Mouse (Mus musculus) forebrain, embryonic 15.5 days (tissue): Measurements from ENCODE around the gene Pdilt. TPM values are rescaled to one million over a fixed set of nuclear protein-coding genes. Genes with fewer than 3 reads are reported as not detected.

Experiments used
- ATAC-seq: fragments of 200-750 bp; cut with Nextera tagmentation; replicated peaks from 2 replicates; pipeline ENCODE4 v1.8.0; 2017; ENCODE audit warnings: mild to moderate bottlenecking, moderate TSS enrichment, moderate library complexity
- H3K27ac ChIP-seq: fragments of 300-500 bp; sonication (generic); replicated peaks from 2 replicates; pipeline ENCODE4 v1.5.1; 2015; ENCODE audit warnings: mild to moderate bottlenecking, inconsistent platforms
- H3K27me3 ChIP-seq: fragments of 300-500 bp; sonication (generic); 2 replicates; pipeline ENCODE4 v1.6.1; 2015; ENCODE audit warnings: inconsistent platforms
- H3K36me3 ChIP-seq: fragments of 300-500 bp; sonication (generic); 2 replicates; pipeline ENCODE4 v1.6.1; 2015; ENCODE audit warnings: mild to moderate bottlenecking, inconsistent platforms
- H3K4me1 ChIP-seq: fragments of 300-500 bp; sonication (generic); 2 replicates; pipeline ENCODE4 v1.6.1; 2015; ENCODE audit warnings: inconsistent platforms
- H3K4me2 ChIP-seq: fragments of 300-500 bp; sonication (generic); replicated peaks from 2 replicates; pipeline ENCODE4 v1.6.1; 2015; ENCODE audit warnings: mild to moderate bottlenecking, inconsistent platforms
- H3K4me3 ChIP-seq: fragments of 300-500 bp; sonication (generic); 2 replicates; pipeline ENCODE4 v1.5.1; 2015; ENCODE audit warnings: mild to moderate bottlenecking, inconsistent platforms
- H3K9ac ChIP-seq: fragments of 300-500 bp; sonication (generic); replicated peaks from 2 replicates; pipeline ENCODE4 v1.6.1; 2015; ENCODE audit warnings: mild to moderate bottlenecking, inconsistent platforms
- H3K9me3 ChIP-seq: fragments of 300-500 bp; sonication (generic); 2 replicates; pipeline ENCODE4 v1.6.1; 2016; ENCODE audit warnings: inconsistent platforms
- WGBS: fragments of 180-500 bp; shearing (Covaris S2); methylation state at CpG from one replicate; pipeline ENCODE4 v1.1.7; 2015; ENCODE audit warnings: mixed read lengths; 5-methylcytosine and 5-hydroxymethylcytosine counted together
- polyA plus RNA-seq: library from polyadenylated mRNA; unstranded; fragments of >200 nt; fragmentation: Nextera tagmentation; extraction: Ambion mirVana; gene quantifications from 2 replicates; pipeline ENCODE4 v1.2.1, GENCODE M21; 2015

Pdilt gene
- polyA plus RNA-seq, 1 experiment from 2014 or later, result not detected

- Histone ChIP-seq H3K27me3 (no peaks in the 10 kb centered on the region), H3K4me2 (no peak overlapping the region), H3K4me1 (no peaks in the 10 kb centered on the region), H3K36me3 (no peaks in the 10 kb centered on the region), H3K9ac (no peak overlapping the region), H3K4me3 (no peak overlapping the region), H3K9me3 (no peaks in the 10 kb centered on the region), H3K27ac (no peak overlapping the region)
- 86% methylated on average over 4 of the region's 4 CpGs for WGBS
- no peak for ATAC-seq
These were observed 33.1 kb downstream of the Pdilt start for GRCm38 (mm10) chr7:119490041-119490780.

- WGBS, result 91% methylated on average over 5 of the region's 5 CpGs
- H3K36me3 ChIP-seq, result no peaks in the 10 kb centered on the region
These were observed 36.6 kb downstream of the Pdilt start for GRCm38 (mm10) chr7:119486683-119487082.

GRCm38 (mm10) chr7:119484154-119484553 lies 39.1 kb downstream of the Pdilt start:
- H3K9ac ChIP-seq, result no peak overlapping the region

More at GRCm38 (mm10) chr7:119486683-119487082, 36.6 kb downstream of the Pdilt start:
- Histone ChIP-seq H3K9me3 (no peaks in the 10 kb centered on the region), H3K27ac (no peak overlapping the region), H3K4me2 (no peak overlapping the region), H3K9ac (no peak overlapping the region), H3K4me1 (no peaks in the 10 kb centered on the region), H3K27me3 (no peaks in the 10 kb centered on the region), H3K4me3 (no peak overlapping the region)
- no peak for ATAC-seq

GRCm38 (mm10) chr7:119479256-119479655 lies 44.0 kb downstream of the Pdilt start, which contains the start of gene Umod:
Gene Umod, minus strand, starts transcription at chr7:119479282.
- H3K9me3 ChIP-seq, result no peaks in the 10 kb centered on the region
- no peaks in the 10 kb centered on the region for H3K36me3 ChIP-seq
- H3K9ac ChIP-seq, result no peak within 1 kb of the TSS
- H3K4me1 ChIP-seq, result no peaks in the 10 kb centered on the region
- ATAC-seq, result no peak
- H3K27ac ChIP-seq, result no peak within 1 kb of the TSS
- H3K4me3 ChIP-seq, result no peak within 1 kb of the TSS
- no peaks in the 10 kb centered on the region for H3K27me3 ChIP-seq
- no peak within 1 kb of the TSS for H3K4me2 ChIP-seq

More at GRCm38 (mm10) chr7:119484154-119484553, 39.1 kb downstream of the Pdilt start:
- H3K36me3 ChIP-seq, result no peaks in the 10 kb centered on the region
- H3K27ac ChIP-seq, result no peak overlapping the region
- ATAC-seq, result no peak
- H3K4me2 ChIP-seq, result no peak overlapping the region
- no peaks in the 10 kb centered on the region for H3K27me3 ChIP-seq
- WGBS, result 82% methylated on average over 4 of the region's 4 CpGs
- H3K4me3 ChIP-seq, result no peak overlapping the region
- no peaks in the 10 kb centered on the region for H3K4me1 ChIP-seq
- no peaks in the 10 kb centered on the region for H3K9me3 ChIP-seq

GRCm38 (mm10) chr7:119476500-119477389 lies 46.5 kb downstream of the Pdilt start:
- no peaks in the 10 kb centered on the region for H3K9me3 ChIP-seq
- no peaks in the 10 kb centered on the region for H3K4me1 ChIP-seq
- H3K27me3 ChIP-seq, result no peaks in the 10 kb centered on the region
- WGBS, result 76% methylated on average over 33 of the region's 33 CpGs
- H3K27ac ChIP-seq, result no peak overlapping the region
- no peak overlapping the region for H3K4me2 ChIP-seq
- H3K9ac ChIP-seq, result no peak overlapping the region
- H3K36me3 ChIP-seq, result no peaks in the 10 kb centered on the region
- ATAC-seq, result no peak
- H3K4me3 ChIP-seq, result no peak overlapping the region

GRCm38 (mm10) chr7:119459185-119459584 lies 64.1 kb downstream of the Pdilt start, which contains the start of gene Gp2:
Gene Gp2, minus strand, starts transcription at chr7:119459285.
- Histone ChIP-seq H3K27ac (no peak within 1 kb of the TSS), H3K4me2 (no peak within 1 kb of the TSS), H3K36me3 (no peaks in the 10 kb centered on the region), H3K4me1 (no peaks in the 10 kb centered on the region), H3K9ac (no peak within 1 kb of the TSS), H3K9me3 (no peaks in the 10 kb centered on the region), H3K4me3 (no peak within 1 kb of the TSS), H3K27me3 (no peaks in the 10 kb centered on the region)
- 96% methylated on average over 6 of the region's 6 CpGs for WGBS
- no peak for ATAC-seq

GRCm38 (mm10) chr7:119454192-119454591 lies 69.1 kb downstream of the Pdilt start:
- no peak for ATAC-seq
- Histone ChIP-seq H3K9ac (no peak overlapping the region), H3K4me1 (no peaks in the 10 kb centered on the region), H3K36me3 (no peaks in the 10 kb centered on the region), H3K4me3 (no peak overlapping the region), H3K9me3 (no peaks in the 10 kb centered on the region), H3K27ac (no peak overlapping the region), H3K27me3 (no peaks in the 10 kb centered on the region), H3K4me2 (no peak overlapping the region)
- 65% methylated on average over 7 of the region's 7 CpGs for WGBS

- Histone ChIP-seq H3K27me3 (no peaks in the 10 kb centered on the region), H3K4me1 (no peaks in the 10 kb centered on the region), H3K4me3 (no peak overlapping the region), H3K36me3 (no peaks in the 10 kb centered on the region), H3K9me3 (no peaks in the 10 kb centered on the region), H3K9ac (no peak overlapping the region), H3K27ac (no peak overlapping the region), H3K4me2 (no peak overlapping the region)
- no peak for ATAC-seq
- WGBS, result 63% methylated on average over 4 of the region's 4 CpGs
These were observed 79.4 kb downstream of the Pdilt start for GRCm38 (mm10) chr7:119443849-119444248.

- no peaks in the 10 kb centered on the region for H3K4me1 ChIP-seq
- no peak overlapping the region for H3K9ac ChIP-seq
- no peak overlapping the region for H3K4me2 ChIP-seq
- no peaks in the 10 kb centered on the region for H3K36me3 ChIP-seq
- no peak for ATAC-seq
- WGBS, result 77% methylated on average over 1 of the region's 1 CpGs
- H3K9me3 ChIP-seq, result no peaks in the 10 kb centered on the region
- no peak overlapping the region for H3K4me3 ChIP-seq
- H3K27me3 ChIP-seq, result no peaks in the 10 kb centered on the region
- no peak overlapping the region for H3K27ac ChIP-seq
These were observed 81.4 kb downstream of the Pdilt start for GRCm38 (mm10) chr7:119441938-119442337.

Other genes with a start within 250 kb of the Pdilt start
- not detected in 2 replicates for gene Gp2, start 64.2 kb downstream of the Pdilt start, polyA plus RNA-seq
- not detected in 2 replicates for gene Umod, start 44.2 kb downstream of the Pdilt start, polyA plus RNA-seq
- gene Acsm5, start 4.0 kb downstream of the Pdilt start, polyA plus RNA-seq, result not detected in 2 replicates
- not detected in 2 replicates for gene Acsm2, start 30.9 kb upstream of the Pdilt start, polyA plus RNA-seq
- gene Acsm1, start 83.5 kb upstream of the Pdilt start, polyA plus RNA-seq, result not detected in 2 replicates
- not detected in 2 replicates for gene Acsm4, start 166.5 kb upstream of the Pdilt start, polyA plus RNA-seq
- gene Thumpd1, start 197.3 kb upstream of the Pdilt start, polyA plus RNA-seq, result 90.6 and 91.1 TPM in 2 replicates
- gene Acsm3, start 237.4 kb upstream of the Pdilt start, polyA plus RNA-seq, result 0.18 TPM in 2 replicates